Mouse (Mus musculus) CH12.LX (cell line): Measurements from ENCODE around the gene Srbd1. TPM values are rescaled to one million over a fixed set of nuclear protein-coding genes. Genes with fewer than 3 reads are reported as not detected.

Experiments used
- DNase-seq: peaks from one replicate; pipeline ENCODE4 v3.0.0-alpha.2; 2013; ENCODE audit errors: extremely low read depth
- H3K27ac ChIP-seq: 2 replicates; pipeline ENCODE4 v1.5.1; 2012; ENCODE audit warnings: low read depth, mild to moderate bottlenecking, control low read depth, moderate library complexity; ENCODE audit not compliant: insufficient read depth
- H3K27me3 ChIP-seq: replicated peaks from 2 replicates; pipeline ENCODE3; 2012; ENCODE audit warnings: inconsistent platforms
- H3K36me3 ChIP-seq, 2 experiments: replicated peaks in 1 of 2; 2 replicates each; pipeline versions ENCODE3 to v1.6.1; 2012; ENCODE audit warnings: inconsistent platforms in 1 of 2, low read length in 1 of 2, mild to moderate bottlenecking in 1 of 2, mixed read lengths in 1 of 2, moderate library complexity in 1 of 2; ENCODE audit not compliant: control insufficient read depth in 1 of 2, insufficient read depth in 1 of 2
- H3K4me1 ChIP-seq, 2 experiments: 2 replicates each; pipeline ENCODE4 v1.6.1; 2012; ENCODE audit warnings: inconsistent platforms in 1 of 2, moderate library complexity in 1 of 2; ENCODE audit not compliant: insufficient read depth in 2 of 2, control insufficient read depth in 1 of 2
- H3K4me2 ChIP-seq: 2 replicates; pipeline ENCODE4 v1.6.1; 2012; ENCODE audit warnings: low read depth, mild to moderate bottlenecking, control low read depth; ENCODE audit not compliant: poor library complexity, insufficient read depth, severe bottlenecking
- H3K4me3 ChIP-seq, 3 experiments: fragments of 150-350 bp in 1 of 3; sonication (generic) in 1 of 3; replicated peaks in 1 of 3; 2 replicates each; pipeline versions ENCODE3 to v1.5.1; 2011 to 2012; ENCODE audit warnings: low read depth in 2 of 3, low read length in 2 of 3, mild to moderate bottlenecking in 2 of 3, moderate library complexity in 2 of 3, control low read depth in 1 of 3, improper control_type of control experiment in 1 of 3, inconsistent platforms in 1 of 3, mixed read lengths in 1 of 3; ENCODE audit not compliant: poor library complexity in 1 of 3
- H3K79me2 ChIP-seq: replicated peaks from 2 replicates; pipeline ENCODE4 v1.6.1; 2012; ENCODE audit warnings: mild to moderate bottlenecking, moderate library complexity; ENCODE audit not compliant: control insufficient read depth, poor library complexity, insufficient read depth, severe bottlenecking; ENCODE audit errors: extremely low read depth
- H3K9ac ChIP-seq: 2 replicates; pipeline ENCODE4 v1.6.1; 2012; ENCODE audit warnings: low read depth, mild to moderate bottlenecking, control low read depth, moderate library complexity; ENCODE audit not compliant: insufficient read depth
- H3K9me3 ChIP-seq: replicated peaks from 2 replicates; pipeline ENCODE3; 2012; ENCODE audit warnings: low read length, inconsistent platforms, mixed read lengths
- CHD1 ChIP-seq: IDR thresholded peaks from 2 replicates; pipeline ENCODE4 v1.6.1; 2012; ENCODE audit warnings: low read depth, low read length, improper control_type of control experiment, inconsistent platforms
- CHD2 ChIP-seq: IDR thresholded peaks from 2 replicates; pipeline ENCODE4 v1.6.1; 2011; ENCODE audit warnings: low read length, improper control_type of control experiment
- CTCF ChIP-seq, 2 experiments: IDR thresholded peaks in 1 of 2; conservative IDR thresholded peaks in 1 of 2; 2 replicates each; pipeline ENCODE4 v1.5.1; 2011 to 2012; ENCODE audit warnings: low read depth in 2 of 2, low read length in 2 of 2, improper control_type of control experiment in 1 of 2, inconsistent platforms in 1 of 2, mild to moderate bottlenecking in 1 of 2, moderate library complexity in 1 of 2
- HCFC1 ChIP-seq: IDR thresholded peaks from 2 replicates; pipeline ENCODE4 v1.6.1; 2012; ENCODE audit warnings: low read depth, mild to moderate bottlenecking, inconsistent platforms, low read length, improper control_type of control experiment
- IRF4 ChIP-seq: IDR thresholded peaks from 2 replicates; pipeline ENCODE4 v1.6.1; 2014; ENCODE audit warnings: low read depth, mild to moderate bottlenecking, inconsistent platforms, low read length, improper control_type of control experiment
- JUN ChIP-seq: IDR thresholded peaks from 2 replicates; pipeline ENCODE4 v1.6.1; 2011; ENCODE audit warnings: low read depth, mild to moderate bottlenecking, low read length, improper control_type of control experiment, moderate library complexity; ENCODE audit not compliant: insufficient read depth
- JUND ChIP-seq: conservative IDR thresholded peaks from 2 replicates; pipeline ENCODE4 v1.6.1; 2011; ENCODE audit warnings: low read depth, low read length, improper control_type of control experiment
- MAZ ChIP-seq: IDR thresholded peaks from 2 replicates; pipeline ENCODE4 v1.6.1; 2012; ENCODE audit warnings: low read depth, mild to moderate bottlenecking, inconsistent platforms, low read length, improper control_type of control experiment, moderate library complexity
- MYC ChIP-seq: IDR thresholded peaks from 2 replicates; pipeline ENCODE4 v1.6.1; 2011; ENCODE audit warnings: low read depth, mild to moderate bottlenecking, improper control_type of control experiment, low read length
- POLR2A ChIP-seq: IDR thresholded peaks from 2 replicates; pipeline ENCODE4 v1.6.1; 2011; ENCODE audit warnings: low read depth, mild to moderate bottlenecking, improper control_type of control experiment, low read length
- POLR2AphosphoS2 ChIP-seq: IDR thresholded peaks from 2 replicates; pipeline ENCODE4 v1.6.1; 2011; ENCODE audit warnings: low read depth, low read length, improper control_type of control experiment
- RAD21 ChIP-seq: IDR thresholded peaks from 2 replicates; pipeline ENCODE4 v1.6.1; 2011; ENCODE audit warnings: low read depth, mild to moderate bottlenecking, low read length, improper control_type of control experiment, moderate library complexity
- RCOR1 ChIP-seq: conservative IDR thresholded peaks from 2 replicates; pipeline ENCODE4 v1.6.1; 2012; ENCODE audit warnings: low read depth, mild to moderate bottlenecking, inconsistent platforms, low read length, improper control_type of control experiment
- SMC3 ChIP-seq: IDR thresholded peaks from 2 replicates; pipeline ENCODE4 v1.6.1; 2011; ENCODE audit warnings: low read depth, low read length, improper control_type of control experiment
- TBP ChIP-seq: conservative IDR thresholded peaks from 2 replicates; pipeline ENCODE4 v1.6.1; 2011; ENCODE audit warnings: low read depth, low read length, improper control_type of control experiment
- TCF12 ChIP-seq: IDR thresholded peaks from 2 replicates; pipeline ENCODE4 v1.6.1; 2014; ENCODE audit warnings: low read depth, mild to moderate bottlenecking, inconsistent platforms, low read length, improper control_type of control experiment
- UBTF ChIP-seq: IDR thresholded peaks from 2 replicates; pipeline ENCODE4 v1.6.1; 2012; ENCODE audit warnings: low read depth, mild to moderate bottlenecking, inconsistent platforms, low read length, improper control_type of control experiment, moderate library complexity
- USF2 ChIP-seq: conservative IDR thresholded peaks from 2 replicates; pipeline ENCODE4 v1.6.1; 2011; ENCODE audit warnings: low read depth, low read length, improper control_type of control experiment
- ZC3H11A ChIP-seq: IDR thresholded peaks from 2 replicates; pipeline ENCODE4 v1.6.1; 2012; ENCODE audit warnings: low read depth, mild to moderate bottlenecking, inconsistent platforms, low read length, improper control_type of control experiment
- ZMIZ1 ChIP-seq: IDR thresholded peaks from 2 replicates; pipeline ENCODE4 v1.6.1; 2012; ENCODE audit warnings: low read depth, mild to moderate bottlenecking, inconsistent platforms, low read length, improper control_type of control experiment
- ZNF384 ChIP-seq: IDR thresholded peaks from 2 replicates; pipeline ENCODE4 v1.6.1; 2012; ENCODE audit warnings: low read depth, low read length, improper control_type of control experiment, inconsistent platforms
- dilution Hi-C: fragments of 300-500 bp; cut with MboI; formaldehyde crosslinking; loops from 2 replicates; pipeline ENCODE4 v1.14.3; 2020; ENCODE audit warnings: low sequenced_read_pairs; ENCODE audit not compliant: extremely low pct_unique_long_range_greater_than_20kb, extremely low pct_ligation_motif_present
- in situ Hi-C: fragments of 300-500 bp; cut with MboI; formaldehyde crosslinking; loops from 3 replicates; pipeline ENCODE4 v1.14.3; 2019; ENCODE audit warnings: low sequenced_read_pairs, low pct_ligation_motif_present, low pct_unique_long_range_greater_than_20kb, mixed read lengths
- polyA plus RNA-seq: library from polyadenylated mRNA; unstranded; fragments of >175 nt; gene quantifications from 2 replicates; pipeline ENCODE4 v1.2.1, GENCODE M21; 2012; ENCODE audit warnings: low read depth; ENCODE audit not compliant: insufficient read length
- total RNA-seq, 2 experiments: library from RNA; depleted of rRNA; stranded (reverse); fragments of 300-350 nt in 1 of 2; fragments of >200 nt in 1 of 2; gene quantifications; 2 replicates each; pipeline ENCODE4 v1.2.3; 2012 to 2014

Srbd1 gene
- total and polyA plus RNA-seq, 3 experiments: 21.5 to 34.5 (median 24.8) TPM

- dilution Hi-C loops: no loop called here
- Histone ChIP-seq H3K4me3 (peak overlapping the region in 1 of 3 experiments; percentile 10), H3K27me3 (no peaks in the 10 kb centered on the region), H3K4me2 (0 out of 2 replicates have a peak overlapping the region, but pooled peaks have one; percentile 29), H3K36me3 (peaks cover 0 to 16% of the 10 kb centered on the region in 2 experiments), H3K9me3 (no peaks in the 10 kb centered on the region), H3K27ac (no peak overlapping the region), H3K9ac (no peak overlapping the region), H3K4me1 (peaks cover 9 to 47% of the 10 kb centered on the region in 2 experiments; a peak in 3 of 4 replicates), H3K79me2 (no peaks in the 10 kb centered on the region)
- in situ Hi-C loops: no loop called here
- DNase-seq: no peak
- no peak for TF ChIP-seq IRF4
These were observed 112.8 kb downstream of the Srbd1 start for GRCm38 (mm10) chr17:86032113-86032714.

GRCm38 (mm10) chr17:86030016-86030415 is 115.0 kb downstream of the Srbd1 start:
- no peaks in the 10 kb centered on the region for H3K27me3 ChIP-seq
- H3K36me3 ChIP-seq: peaks cover 0 to 16% of the 10 kb centered on the region in 2 experiments
- peaks cover 9 to 49% of the 10 kb centered on the region in 2 experiments; a peak in 3 of 4 replicates for H3K4me1 ChIP-seq
- dilution Hi-C loops (no loop called here), in situ Hi-C loops (no loop called here)
- DNase-seq: no peak
- H3K4me2 ChIP-seq: no peak overlapping the region
- TF ChIP-seq MAZ (no peak), ZMIZ1 (no peak), CTCF (conservative IDR thresholded peaks at IDR 0.05 in 1 of 2, IDR thresholded peaks at IDR 0.05 in 1 of 2; ENCODE audit: low read depth in 2 of 2, low read length in 2 of 2) (no peak), CHD1 (no peak)
- H3K27ac ChIP-seq: no peak overlapping the region
- H3K79me2 ChIP-seq: no peaks in the 10 kb centered on the region
- H3K4me3 ChIP-seq: no peak overlapping the region
- no peak overlapping the region for H3K9ac ChIP-seq
- no peaks in the 10 kb centered on the region for H3K9me3 ChIP-seq

- Histone ChIP-seq H3K27me3 (no peaks in the 10 kb centered on the region), H3K79me2 (no peaks in the 10 kb centered on the region), H3K27ac (no peak overlapping the region), H3K36me3 (peaks cover 0 to 14% of the 10 kb centered on the region in 2 experiments), H3K9me3 (no peaks in the 10 kb centered on the region), H3K9ac (no peak overlapping the region), H3K4me3 (no peak overlapping the region), H3K4me2 (no peak overlapping the region), H3K4me1 (peaks cover 5 to 43% of the 10 kb centered on the region in 2 experiments; a peak in 3 of 4 replicates)
- TF ChIP-seq HCFC1 (no peak), UBTF (no peak), JUN (no peak), JUND (no peak), MAZ (no peak), USF2 (no peak), POLR2AphosphoS2 (no peak), POLR2A (no peak), TBP (no peak), IRF4 (no peak), RAD21 (no peak), ZC3H11A (no peak), CHD1 (no peak), ZNF384 (no peak), SMC3 (no peak), MYC (no peak), CHD2 (no peak), TCF12 (no peak), RCOR1 (no peak)
- dilution Hi-C loops: no loop called here
- no peak for DNase-seq
- in situ Hi-C loops: no loop called here
These were observed 115.8 kb downstream of the Srbd1 start for GRCm38 (mm10) chr17:86029175-86029574.
